Mouse (Mus musculus) heart, postnatal 0 days (tissue): Measurements from ENCODE around the gene Nrxn3.

Source experiments
- CTCF ChIP-seq: IDR thresholded peaks from 2 replicates; pipeline ENCODE4 v1.5.1; 2016; ENCODE audit warnings: antibody characterized with exemption, control low read depth, low read depth
- EP300 ChIP-seq: IDR thresholded peaks from 2 replicates; pipeline ENCODE4 v1.6.1; 2016; ENCODE audit warnings: antibody characterized with exemption, low read depth

DNA sequence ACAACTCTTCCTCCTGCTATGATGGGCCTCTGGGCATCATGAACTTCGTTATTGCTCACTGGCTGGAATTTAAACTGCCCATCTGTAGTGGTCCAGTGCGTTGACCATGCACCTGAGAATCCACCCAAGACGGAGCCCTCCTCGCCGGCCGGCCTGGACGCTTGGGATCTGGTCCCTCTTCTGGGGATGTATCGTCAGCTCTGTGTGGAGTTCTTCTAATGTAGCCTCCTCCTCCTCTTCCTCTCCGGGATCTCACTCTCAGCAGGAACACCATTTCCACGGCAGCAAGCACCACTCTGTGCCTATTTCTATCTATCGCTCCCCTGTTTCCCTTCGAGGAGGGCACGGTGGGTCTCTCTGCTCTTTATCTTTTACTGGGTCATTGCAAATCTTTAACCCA is 1090.6 kb downstream of the Nrxn3 start:
- no peak for TF ChIP-seq CTCF
- no peak for TF ChIP-seq EP300
